Mouse (Mus musculus) spleen, adult 18-20 months (tissue): ENCODE measurements at regions not wholly inside any gene's neighbourhood (a gene's known extent, or its start where the extent isn't known, plus 50 kb on each side); places are given as distances from the start of the nearest gene placed in this dataset.

ENCODE experiments used
- DNase-seq, 2 experiments: peaks; one replicate each; pipeline ENCODE4 v3.0.0; 2022; ENCODE audit warnings: mixed read lengths in 2 of 2

- no peak for DNase-seq
Measured at GRCm38 (mm10) chr4:127509936-127510335, 152.0 kb upstream of the Gjb5 start.

- no peak for DNase-seq
Measured at GRCm38 (mm10) chr4:127502621-127503020, 144.6 kb upstream of the Gjb5 start.

- DNase-seq: no peak
Measured at GRCm38 (mm10) chr4:127501881-127502280, 143.9 kb upstream of the Gjb5 start.

- DNase-seq: no peak
Measured at GRCm38 (mm10) chr4:127487016-127487780, 129.2 kb upstream of the Gjb5 start.

- no peak for DNase-seq
Measured at GRCm38 (mm10) chr4:127485238-127485637, 127.3 kb upstream of the Gjb5 start.

- DNase-seq: no peak
Measured at GRCm38 (mm10) chr4:127482461-127482860, 124.5 kb upstream of the Gjb5 start.

- no peak for DNase-seq
Measured at GRCm38 (mm10) chr4:127480339-127480738, 122.4 kb upstream of the Gjb5 start.

- no peak for DNase-seq
Measured at GRCm38 (mm10) chr4:127469877-127470276, 111.9 kb upstream of the Gjb5 start.

- no peak for DNase-seq
Measured at GRCm38 (mm10) chr4:127454511-127455119, 96.6 kb upstream of the Gjb5 start.

GRCm38 (mm10) chr4:127452081-127452480 lies 94.1 kb upstream of the Gjb5 start:
- DNase-seq: no peak

GRCm38 (mm10) chr4:127445300-127445699 lies 87.3 kb upstream of the Gjb5 start:
- no peak for DNase-seq

- DNase-seq: no peak
Measured at GRCm38 (mm10) chr4:127444056-127444455, 86.1 kb upstream of the Gjb5 start.

- DNase-seq: no peak
Measured at GRCm38 (mm10) chr4:127442001-127442400, 84.0 kb upstream of the Gjb5 start.

- no peak for DNase-seq
Measured at GRCm38 (mm10) chr4:127440602-127441001, 82.6 kb upstream of the Gjb5 start.

GRCm38 (mm10) chr4:127435076-127435475 lies 77.1 kb upstream of the Gjb5 start:
- DNase-seq: peak in 1 of 2 experiments; percentile 18

- no peak for DNase-seq
Measured at GRCm38 (mm10) chr4:127430237-127430636, 72.3 kb upstream of the Gjb5 start.

- no peak for DNase-seq
Measured at GRCm38 (mm10) chr4:127429748-127430147, 71.8 kb upstream of the Gjb5 start.

- no peak for DNase-seq
Measured at GRCm38 (mm10) chr4:127423855-127424254, 65.9 kb upstream of the Gjb5 start.

- DNase-seq: no peak
Measured at GRCm38 (mm10) chr4:127421927-127422450, 64.0 kb upstream of the Gjb5 start.

- no peak for DNase-seq
Measured at GRCm38 (mm10) chr4:127421129-127421528, 63.1 kb upstream of the Gjb5 start.

- DNase-seq: no peak
Measured at GRCm38 (mm10) chr4:127419786-127420120, 61.8 kb upstream of the Gjb5 start.

GRCm38 (mm10) chr4:127419062-127419785 lies 61.2 kb upstream of the Gjb5 start:
- no peak for DNase-seq

- DNase-seq: no peak
Measured at GRCm38 (mm10) chr4:127416906-127417305, 58.9 kb upstream of the Gjb5 start.
